18 mouse cellular contexts compared by ENCODE assay signal in the genomic region with DNA sequence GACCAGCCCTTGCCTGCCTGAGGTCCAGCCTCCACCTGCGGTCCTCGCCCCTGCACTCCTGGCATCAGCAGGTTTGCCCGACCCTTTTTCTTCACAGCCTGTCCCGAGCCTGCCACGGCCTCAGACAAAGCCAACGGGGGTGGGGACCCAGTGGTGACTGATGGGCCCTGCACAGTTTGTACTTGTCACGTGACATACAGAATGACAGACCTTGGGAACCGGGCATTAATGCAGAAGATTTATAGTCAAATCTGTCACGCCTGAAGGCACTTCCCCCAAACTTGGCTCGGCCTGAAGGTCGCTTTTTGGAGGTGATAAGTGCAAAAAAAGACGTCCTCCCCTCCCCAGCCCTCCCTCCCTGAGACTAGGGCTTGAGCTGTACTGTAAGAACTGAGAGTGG.
DNase-seq lines count a peak whose midpoint lies in the region; ATAC-seq and TF ChIP-seq lines count a peak whose summit lies in the region.
"Had no signal": no experiment of that assay in that cellular context is flagged by ENCODE, and none has a peak within 500 bp of the region (broad histone marks: within the 10 kb centered on the region; RNA-seq: fewer than 3 reads in every experiment).

No protein-coding gene starts in this region.

- no peak overlapping the region for H3K4me3 ChIP-seq in kidney, embryonic 16.5 days (ENCODE audit: low read length)
- no peak overlapping the region for H3K4me3 ChIP-seq in left cerebral cortex, adult 2 months
- H3K4me3 ChIP-seq: embryonic facial prominence, embryonic 15.5 days; forebrain, embryonic 12.5 days; hindbrain, embryonic 12.5 days; intestine, embryonic 15.5 days; liver, embryonic 12.5 days; lung, embryonic 15.5 days; midbrain, embryonic 15.5 days had no signal

- H3K27me3 ChIP-seq in kidney, embryonic 16.5 days (ENCODE audit: insufficient read depth, low read length): 0 out of 2 replicates have a peak, but pooled peaks cover 3% of the 10 kb centered on the region
- no peaks in the 10 kb centered on the region for H3K27me3 ChIP-seq in splenic B cell, adult 2 months (ENCODE audit: control insufficient read depth, insufficient read depth, low read length, poor library complexity, severe bottlenecking)
- H3K27me3 ChIP-seq: embryonic facial prominence, embryonic 15.5 days; hindbrain, embryonic 12.5 days; intestine, embryonic 15.5 days; liver, embryonic 12.5 days; lung, embryonic 15.5 days; midbrain, embryonic 15.5 days had no signal

- H3K9ac ChIP-seq in kidney, embryonic 16.5 days (replicated peaks; ENCODE audit: low read length): no peak overlapping the region
- H3K9ac ChIP-seq: embryonic facial prominence, embryonic 15.5 days; forebrain, embryonic 12.5 days; hindbrain, embryonic 12.5 days; intestine, embryonic 15.5 days; liver, embryonic 12.5 days; lung, embryonic 15.5 days; midbrain, embryonic 15.5 days had no signal

- no peaks in the 10 kb centered on the region for H3K4me1 ChIP-seq in kidney, embryonic 16.5 days (ENCODE audit: insufficient read depth, low read length)
- H3K4me1 ChIP-seq: embryonic facial prominence, embryonic 15.5 days; liver, embryonic 12.5 days; lung, embryonic 15.5 days had no signal

- DNase-seq in kidney, postnatal 14 days: no peak
- peak; percentile 58 for DNase-seq in adrenal gland, postnatal 10 days
- DNase-seq in splenic B cell, adult 2 months (ENCODE audit: low read depth, low spot score): peak; percentile 18
- DNase-seq in left cerebral cortex, adult 2 months (ENCODE audit: extremely low spot score in 1 of 2, low spot score in 2 of 2): no peak
- DNase-seq in spleen, postnatal 10 days (ENCODE audit: low spot score in 2 of 2): no peak
- DNase-seq: cerebellum, adult 18-20 months; layer of hippocampus, adult 9-11 months; right cerebral cortex, postnatal 14 days had no signal

- peak; percentile 53; the same call in 1 of the 2 replicates for ATAC-seq in kidney, embryonic 16.5 days (ENCODE audit: low FRiP score, low TSS enrichment)
- peak; percentile 20 to 51; a peak in 3 of 4 replicates for ATAC-seq in hematopoietic stem cell, adult 5-6 weeks (replicated peaks in 1 of 2; ENCODE audit: insufficient read depth in 1 of 2, low FRiP score in 2 of 2, low TSS enrichment in 1 of 2, low read depth in 1 of 2, poor library complexity in 2 of 2, severe bottlenecking in 2 of 2)
- ATAC-seq: CD4-positive, CD25-positive, alpha-beta regulatory T cell, adult 4 months; intestine, embryonic 15.5 days; liver, embryonic 12.5 days; midbrain, embryonic 15.5 days had no signal

- H3K36me3 ChIP-seq in kidney, embryonic 16.5 days (ENCODE audit: insufficient read depth, low read length): no peaks in the 10 kb centered on the region
- no peaks in the 10 kb centered on the region for H3K36me3 ChIP-seq in splenic B cell, adult 2 months (ENCODE audit: control insufficient read depth, insufficient read depth, low read length, poor library complexity, severe bottlenecking)
- H3K36me3 ChIP-seq: embryonic facial prominence, embryonic 15.5 days; forebrain, embryonic 12.5 days; hindbrain, embryonic 12.5 days; intestine, embryonic 15.5 days; liver, embryonic 12.5 days; lung, embryonic 15.5 days; midbrain, embryonic 15.5 days had no signal

- no peak overlapping the region for H3K27ac ChIP-seq in kidney, embryonic 16.5 days (ENCODE audit: low read length)
- no peak overlapping the region for H3K27ac ChIP-seq in left cerebral cortex, adult 2 months
- H3K27ac ChIP-seq: embryonic facial prominence, embryonic 15.5 days; forebrain, embryonic 12.5 days; hindbrain, embryonic 12.5 days; intestine, embryonic 15.5 days; liver, embryonic 12.5 days; lung, embryonic 15.5 days; midbrain, embryonic 15.5 days had no signal

- WGBS in kidney, embryonic 16.5 days: 17% methylated on average over 12 of the region's 12 CpGs

- TF ChIP-seq CTCF in left cerebral cortex, adult 2 months (IDR thresholded peaks at IDR 0.05): no peak

- no peaks in the 10 kb centered on the region for H3K9me3 ChIP-seq in kidney, embryonic 16.5 days (ENCODE audit: low read length)
- H3K9me3 ChIP-seq: embryonic facial prominence, embryonic 15.5 days; forebrain, embryonic 12.5 days; hindbrain, embryonic 12.5 days; intestine, embryonic 15.5 days; liver, embryonic 12.5 days; lung, embryonic 15.5 days; midbrain, embryonic 15.5 days had no signal

- intact Hi-C loops in left cerebral cortex, adult 2 months (cut with DNase I): no loop called here

- H3K4me2 ChIP-seq in kidney, embryonic 16.5 days (replicated peaks; ENCODE audit: low read depth, low read length): no peak overlapping the region
- H3K4me2 ChIP-seq: embryonic facial prominence, embryonic 15.5 days; forebrain, embryonic 12.5 days; hindbrain, embryonic 12.5 days; intestine, embryonic 15.5 days; liver, embryonic 12.5 days; lung, embryonic 15.5 days; midbrain, embryonic 15.5 days had no signal

Comparison
In these comparisons a context has a peak if more than half of its experiments do, and no peak if none do; other contexts are left out.
1. DNase-seq: peak in adrenal gland, postnatal 10 days (single experiment) and splenic B cell, adult 2 months (single experiment); none in kidney, postnatal 14 days (single experiment), left cerebral cortex, adult 2 months (0 of 2) and spleen, postnatal 10 days (0 of 2).